17 mouse cellular contexts compared by ENCODE assay signal in genomic region chrX:159976243-159976642, GRCm38 (mm10). TPM values are rescaled to one million over a fixed set of nuclear protein-coding genes. Genes with fewer than 3 reads are reported as not detected.
DNase-seq lines count a peak whose midpoint lies in the region; TF ChIP-seq lines count a peak whose summit lies in the region.
"Had no signal": no experiment of that assay in that cellular context is flagged by ENCODE, and none has a peak within 500 bp of the region (broad histone marks: within the 10 kb centered on the region; RNA-seq: fewer than 3 reads in every experiment).

No protein-coding gene starts in this region.

- peaks cover 0 to 7% of the 10 kb centered on the region in 2 experiments; a peak in 2 of 4 replicates for H3K36me3 ChIP-seq in MEL (ENCODE audit: control insufficient read depth in 1 of 2, insufficient read depth in 2 of 2, low read length in 2 of 2)

- H3K4me1 ChIP-seq in MEL (ENCODE audit: control insufficient read depth in 1 of 2, insufficient read depth in 2 of 2, low read length in 2 of 2): peaks cover 2 to 10% of the 10 kb centered on the region in 2 experiments; a peak in 2 of 4 replicates

- H3K4me3 ChIP-seq in MEL (ENCODE audit: control insufficient read depth in 1 of 2, insufficient read depth in 1 of 2, low read depth in 2 of 2, low read length in 2 of 2): no peak overlapping the region

- no peaks in the 10 kb centered on the region for H3K9me3 ChIP-seq in MEL (replicated peaks; ENCODE audit: insufficient read depth, low read length)
- H3K9me3 ChIP-seq: G1E had no signal

- TF ChIP-seq EP300 in MEL (IDR thresholded peaks at IDR 0.05; ENCODE audit: low read depth in 1 of 2, low read length in 2 of 2): no peak

- no peaks in the 10 kb centered on the region for H3K27me3 ChIP-seq in MEL (ENCODE audit: control insufficient read depth in 1 of 2, insufficient read depth in 2 of 2, low read length in 2 of 2)
- H3K27me3 ChIP-seq: CH12.LX had no signal

- TF ChIP-seq POLR2A in MEL (IDR thresholded peaks at IDR 0.05; ENCODE audit: control insufficient read depth in 1 of 2, insufficient read depth in 1 of 2, low read depth in 1 of 2, low read length in 2 of 2, poor library complexity in 1 of 2): no peak

- no peaks in the 10 kb centered on the region for H3K79me2 ChIP-seq in MEL (ENCODE audit: control insufficient read depth, insufficient read depth, low read length, poor library complexity)

- H3K9ac ChIP-seq in MEL (ENCODE audit: control insufficient read depth, low read depth, low read length, poor library complexity, severe bottlenecking): no peak overlapping the region

- DNase-seq in MEL (ENCODE audit: low read depth, low spot score): peak; percentile 56
- no peak for DNase-seq in MN1 (ENCODE audit: low spot score)
- DNase-seq: adrenal gland, adult 2 months; adrenal gland, adult 8-10 months; adrenal gland, postnatal 10 days; adrenal gland, postnatal 14 days; adrenal gland, postnatal 25 days; adrenal gland, postnatal 36 days; B cell, adult 2 months; cerebellum, adult 11 months; cerebellum, adult 11-12 months; cerebellum, adult 18-20 months; cerebellum, adult 2 months; cerebellum, adult 8-10 months; cerebellum, adult 9-10 months had no signal

- TF ChIP-seq CTCF in MEL (IDR thresholded peaks at IDR 0.05 in 2 of 3, conservative IDR thresholded peaks at IDR 0.05 in 1 of 3; ENCODE audit: control insufficient read depth in 1 of 3, insufficient read depth in 1 of 3, low read depth in 2 of 3, low read length in 3 of 3, poor library complexity in 1 of 3, severe bottlenecking in 1 of 3): no peak

- no peak for TF ChIP-seq RAD21 in MEL (IDR thresholded peaks at IDR 0.05; ENCODE audit: low read depth, low read length)

- H3K27ac ChIP-seq in MEL (ENCODE audit: control insufficient read depth, low read depth, low read length): no peak overlapping the region

TF ChIP-seq in MEL, 35 proteins besides CTCF, POLR2A, EP300 and RAD21:
- TF ChIP-seq MXI1 (IDR thresholded peaks at IDR 0.05; ENCODE audit: low read depth, low read length): no peak
- TF ChIP-seq ZNF384 (IDR thresholded peaks at IDR 0.05; ENCODE audit: low read depth, low read length): peak; percentile 87
- no peak for TF ChIP-seq JUND (IDR thresholded peaks at IDR 0.05; ENCODE audit: low read depth, low read length)
- TF ChIP-seq SMC3 (IDR thresholded peaks at IDR 0.05; ENCODE audit: low read depth, low read length): peak; percentile 10; the same call in 1 of the 2 replicates

RNA-seq across cellular contexts. Expression of gene Map3k15, which starts 12.0 kb away (rescaled TPM):
- total RNA-seq in MEL (2012; rRNA removed): 12.7 and 14.8 TPM in 2 replicates
- polyA plus RNA-seq in MEL (2012; ENCODE audit: insufficient read depth in 1 of 2, insufficient read length in 2 of 2, low read depth in 1 of 2, low replicate concordance in 2 of 2, missing spikeins in 1 of 2): 10 to 100 TPM in 1 of 2 experiments, not detected in 1; 16.9 TPM
- polyA plus RNA-seq: G1E had no signal
